Mouse (Mus musculus) cerebellum, adult 9-11 months (tissue): ENCODE data around the gene Mcrip1.
A peak's percentile ranks its signal among the peaks of the same experiment; 100 is the strongest.
"Not testable (repeated sequence)": the region's sequence is repeated elsewhere in the genome, so short reads cannot be mapped to it uniquely, and the experiment has no call there.

ENCODE experiments used
- DNase-seq: peaks from one replicate; pipeline ENCODE4 v3.0.0; 2022

Gene Mcrip1

GRCm38 (mm10) chr11:120539285-120540014 is 10.1 kb downstream of the Mcrip1 start:
- DNase-seq: peak; percentile 55

- DNase-seq: no peak
These were observed 10.6 kb downstream of the Mcrip1 start for GRCm38 (mm10) chr11:120538955-120539284.

DNA sequence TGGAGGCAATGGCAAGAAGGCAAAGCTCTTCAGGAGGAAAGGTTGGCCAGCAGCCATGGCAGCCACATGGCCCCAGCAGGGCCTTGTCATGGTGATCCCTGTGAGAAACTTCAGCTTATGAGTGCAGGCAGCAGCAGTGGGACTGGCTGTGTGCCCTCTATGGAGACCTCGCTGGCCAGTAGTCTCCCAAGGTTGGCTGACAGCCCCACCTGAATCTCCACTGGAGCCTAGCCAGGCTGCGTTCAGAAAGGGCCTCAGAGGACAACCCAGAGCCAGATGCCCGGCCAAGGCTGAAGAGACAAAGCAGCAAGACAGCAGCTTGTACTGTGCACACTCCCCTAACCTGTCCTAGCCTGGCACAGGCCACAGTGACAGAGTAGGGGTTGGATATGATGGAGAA is 11.0 kb downstream of the Mcrip1 start:
- peak; percentile 91 for DNase-seq

DNA sequence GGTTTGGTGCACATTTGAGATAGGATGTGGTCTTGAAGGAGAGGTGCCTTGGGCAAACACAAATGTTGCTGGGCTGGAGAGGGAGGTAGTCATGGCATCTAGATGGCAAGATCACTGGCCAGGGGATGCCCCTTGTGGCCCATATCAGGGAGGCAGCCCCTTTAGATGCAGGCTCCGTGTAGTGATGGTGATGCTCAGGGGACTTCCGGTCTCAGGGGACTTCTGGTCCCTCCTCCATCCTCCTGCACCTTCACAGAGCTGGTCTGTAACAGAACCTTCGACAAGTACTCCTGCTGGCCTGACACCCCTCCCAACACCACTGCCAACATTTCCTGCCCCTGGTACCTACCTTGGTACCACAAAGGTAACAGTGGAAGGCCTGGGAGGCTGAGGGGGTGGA is 13.7 kb downstream of the Mcrip1 start:
- no peak for DNase-seq

DNA sequence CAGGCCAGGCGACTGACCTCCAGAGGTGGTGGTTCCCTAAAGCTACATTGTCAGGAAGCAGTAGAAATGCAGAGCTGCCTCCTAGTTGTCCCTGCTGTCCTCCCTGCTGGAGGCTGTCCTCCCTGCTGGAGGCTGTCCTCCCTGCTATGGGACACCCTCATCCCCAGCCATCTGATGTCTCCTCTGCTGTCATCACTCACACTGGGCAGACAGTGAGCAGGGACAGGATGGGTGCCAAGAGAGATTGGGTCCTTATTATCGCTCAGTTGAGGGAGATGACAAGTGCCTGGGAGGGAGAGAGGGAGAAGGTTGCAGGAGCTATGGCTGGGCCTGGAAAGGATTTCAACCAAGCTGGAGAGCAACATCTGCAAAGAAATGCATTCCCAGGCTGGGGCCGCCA is 14.4 kb downstream of the Mcrip1 start:
- DNase-seq: no peak

- DNase-seq: no peak
These were observed 15.4 kb downstream of the Mcrip1 start for GRCm38 (mm10) chr11:120534093-120534492.

- DNase-seq: no peak
These were observed 17.9 kb downstream of the Mcrip1 start for GRCm38 (mm10) chr11:120531646-120532045.

DNA sequence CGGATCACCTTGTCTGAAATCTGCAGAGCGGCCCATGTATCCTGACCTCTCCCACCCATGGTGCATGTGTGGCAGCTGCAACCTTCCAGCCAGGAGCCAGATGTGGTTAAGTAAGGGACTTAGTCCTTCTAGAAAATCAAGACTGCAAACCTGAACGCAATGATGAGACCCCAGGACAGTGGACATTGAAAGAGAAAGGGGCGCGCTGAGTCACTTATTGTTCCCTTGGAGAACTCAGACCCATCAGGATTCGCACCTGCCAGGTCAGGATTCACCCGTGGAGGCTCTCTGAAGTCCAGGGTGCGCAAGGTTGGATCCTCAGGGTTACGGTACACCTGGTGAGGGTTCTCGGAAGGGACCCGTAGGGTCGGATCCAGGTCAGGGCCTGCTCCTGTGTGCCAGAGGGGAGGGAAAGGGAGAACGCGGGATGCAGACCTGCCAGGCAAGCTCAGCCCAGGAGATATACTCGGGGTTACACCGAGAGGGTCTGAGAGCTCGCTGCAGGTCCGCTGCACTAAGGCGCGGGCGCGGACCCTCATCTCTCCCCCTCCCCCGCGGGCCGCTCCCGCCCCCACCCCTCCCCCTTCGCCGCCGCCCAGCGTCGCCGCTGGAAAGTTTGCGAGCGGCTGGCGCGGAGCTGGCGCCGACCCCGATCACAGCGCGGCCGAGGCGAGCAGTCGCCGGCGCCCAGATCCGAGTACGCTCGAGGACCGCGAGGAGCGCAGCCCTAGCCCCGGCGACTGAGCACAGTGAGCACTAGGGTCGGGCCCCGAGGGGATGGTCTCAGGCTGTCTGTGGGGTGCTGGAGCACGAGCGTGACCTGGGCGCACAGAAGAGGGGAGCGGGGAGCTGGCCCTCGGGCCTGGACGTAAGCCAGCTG is 19.2 kb downstream of the Mcrip1 start, which contains the start of gene Gcgr:
Gene Gcgr, plus strand, starts transcription at position 615 of the 880 bp plus-strand sequence.
- no peak for DNase-seq

DNA sequence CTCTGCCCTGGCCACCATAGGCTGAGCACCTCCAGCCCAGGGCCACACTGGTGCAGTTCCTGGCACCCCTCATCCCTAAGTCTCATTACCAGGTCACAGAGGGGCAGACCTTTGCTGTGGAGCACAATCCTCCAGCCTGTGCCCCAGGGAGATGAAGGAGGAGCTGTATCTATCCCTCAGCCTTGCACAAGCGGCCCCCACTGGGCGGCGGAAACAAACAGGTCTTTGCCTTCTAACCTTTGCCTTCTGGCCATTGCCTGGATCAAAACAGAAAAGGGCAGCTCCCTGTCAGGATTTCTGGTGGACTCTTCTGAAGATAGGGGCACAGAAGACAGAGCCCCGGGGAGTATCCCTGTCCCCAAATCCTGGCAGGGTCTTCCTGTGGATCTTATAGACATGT is 20.6 kb downstream of the Mcrip1 start:
- no peak for DNase-seq

DNA sequence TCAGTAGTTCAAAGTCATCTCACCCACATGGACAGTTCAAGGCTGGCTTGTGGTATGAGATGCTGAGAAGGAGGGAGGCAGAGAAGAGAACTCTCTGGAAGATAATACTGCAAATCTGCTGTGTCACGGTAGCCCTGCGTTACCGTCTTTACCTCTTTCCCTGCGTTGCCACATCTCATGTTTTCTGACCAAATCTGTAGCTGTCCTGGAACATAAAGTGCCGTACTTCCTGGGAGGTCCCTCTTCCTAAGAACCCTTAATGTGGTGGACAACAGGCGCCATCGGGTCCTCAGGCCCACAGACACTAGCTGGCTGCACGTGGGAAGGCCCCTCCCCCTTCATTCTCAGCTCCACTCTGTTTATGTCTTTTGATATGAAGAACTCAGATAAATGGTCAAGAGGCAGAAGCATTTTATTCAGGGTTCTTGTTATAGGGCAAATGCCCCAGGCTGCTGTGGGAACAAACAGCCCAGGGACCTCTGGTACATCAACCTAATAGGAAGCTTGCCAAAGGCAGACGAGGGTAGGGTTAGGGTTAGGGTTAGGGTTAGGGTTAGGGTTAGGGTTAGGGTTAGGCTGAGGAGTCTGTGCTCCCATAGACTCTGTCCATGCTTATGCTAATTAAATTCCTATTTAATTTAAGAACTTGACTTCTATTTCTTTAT is 21.7 kb downstream of the Mcrip1 start:
- DNase-seq: no peak

DNA sequence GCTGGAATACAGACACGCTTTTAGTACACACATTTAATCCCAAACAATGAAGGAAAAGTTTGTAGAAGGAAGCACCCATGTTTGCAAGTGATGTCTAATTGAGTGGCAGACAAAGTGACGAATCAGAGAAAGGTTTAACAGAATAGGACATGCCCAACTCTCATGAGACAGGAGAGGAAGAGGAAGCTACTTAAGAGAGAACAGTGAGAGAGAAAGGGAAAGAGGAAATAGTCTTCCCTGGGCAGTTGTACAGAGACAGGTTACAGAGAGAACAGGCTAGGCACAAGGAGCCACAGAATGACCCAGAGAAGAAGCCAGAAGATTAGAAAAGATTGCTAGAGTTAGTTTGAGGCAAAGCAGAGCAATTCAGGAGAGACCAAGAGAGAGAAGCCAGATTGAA is 23.6 kb downstream of the Mcrip1 start:
- no peak for DNase-seq

- no peak for DNase-seq
These were observed 26.9 kb downstream of the Mcrip1 start for GRCm38 (mm10) chr11:120522581-120522980.

DNA sequence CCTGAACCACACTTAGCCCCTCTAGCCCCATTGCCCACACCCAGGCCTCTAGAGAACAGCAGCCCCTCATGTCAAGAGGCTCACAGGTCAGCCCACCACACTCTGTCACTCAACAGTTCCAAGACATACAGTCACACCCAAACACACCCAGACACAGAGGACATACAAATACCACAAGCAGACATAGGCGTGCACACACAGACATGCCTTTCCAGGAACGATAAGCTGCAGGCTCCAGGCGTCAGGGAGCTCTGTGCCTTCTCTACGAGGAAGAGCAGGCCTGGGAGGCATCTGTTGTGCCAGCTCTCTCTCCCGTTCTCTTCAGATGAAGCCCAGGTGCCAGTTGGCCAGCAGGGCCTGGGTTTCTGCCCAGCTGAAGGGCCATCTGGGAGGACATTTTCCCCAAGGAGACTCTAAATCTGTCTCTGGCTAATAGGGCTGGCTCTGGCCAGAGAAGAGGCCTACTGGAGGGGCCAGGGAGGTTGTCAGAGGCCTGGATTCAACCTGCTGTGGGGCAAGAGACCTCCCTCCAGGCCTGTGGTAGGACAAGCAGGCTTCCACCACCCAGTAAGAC is 28.5 kb downstream of the Mcrip1 start:
- peak; percentile 94 for DNase-seq

GRCm38 (mm10) chr11:120520498-120520897 is 29.0 kb downstream of the Mcrip1 start:
- peak; percentile 54 for DNase-seq

- DNase-seq: no peak
These were observed 29.8 kb downstream of the Mcrip1 start for GRCm38 (mm10) chr11:120519738-120520137.

- no peak for DNase-seq
These were observed 31.0 kb downstream of the Mcrip1 start for GRCm38 (mm10) chr11:120518558-120518957.

GRCm38 (mm10) chr11:120518027-120518426 is 31.5 kb downstream of the Mcrip1 start:
- no peak for DNase-seq

DNA sequence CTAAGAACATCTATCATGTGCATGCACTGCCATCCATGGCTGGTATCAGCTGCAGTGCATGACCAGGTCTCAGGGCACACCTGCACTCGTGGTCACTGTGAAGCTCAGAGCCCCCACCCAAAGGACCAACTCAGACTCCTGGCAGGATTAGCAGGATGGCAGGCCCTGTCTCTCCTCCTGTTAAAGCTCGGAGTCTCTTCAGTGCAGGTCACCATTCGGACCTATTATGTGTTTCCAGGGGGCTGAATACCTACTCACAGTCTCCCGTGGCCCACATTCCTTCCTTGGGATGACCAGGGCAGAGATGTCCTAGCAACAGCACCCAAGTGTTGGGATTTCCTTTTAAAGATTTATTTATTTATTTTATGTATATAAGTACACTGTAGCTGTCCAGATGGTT is 32.4 kb downstream of the Mcrip1 start:
- DNase-seq: no peak

- peak; percentile 89 for DNase-seq
These were observed 33.9 kb downstream of the Mcrip1 start for GRCm38 (mm10) chr11:120515611-120516010.

DNA sequence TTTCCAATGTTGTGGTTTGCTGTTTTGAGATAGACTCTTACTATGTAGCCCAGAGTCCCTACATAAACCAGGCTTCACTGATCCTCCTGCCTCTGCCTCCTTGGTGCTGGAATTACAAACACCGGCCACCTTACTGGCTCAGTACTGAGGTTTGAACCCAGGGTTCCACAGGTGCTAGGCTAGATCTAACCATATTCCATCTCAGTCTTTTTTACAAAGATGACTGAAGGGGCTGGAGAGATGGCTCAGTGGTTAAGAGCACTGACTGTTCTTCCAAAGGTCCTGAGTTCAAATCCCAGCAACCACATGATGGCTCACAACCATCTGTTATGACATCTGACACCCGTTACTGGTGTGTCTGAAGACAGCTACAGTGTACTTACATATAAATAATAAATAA is 35.3 kb downstream of the Mcrip1 start:
- DNase-seq: not testable (repeated sequence)

- DNase-seq: peak; percentile 76
These were observed 36.6 kb downstream of the Mcrip1 start for GRCm38 (mm10) chr11:120512790-120513453.

DNA sequence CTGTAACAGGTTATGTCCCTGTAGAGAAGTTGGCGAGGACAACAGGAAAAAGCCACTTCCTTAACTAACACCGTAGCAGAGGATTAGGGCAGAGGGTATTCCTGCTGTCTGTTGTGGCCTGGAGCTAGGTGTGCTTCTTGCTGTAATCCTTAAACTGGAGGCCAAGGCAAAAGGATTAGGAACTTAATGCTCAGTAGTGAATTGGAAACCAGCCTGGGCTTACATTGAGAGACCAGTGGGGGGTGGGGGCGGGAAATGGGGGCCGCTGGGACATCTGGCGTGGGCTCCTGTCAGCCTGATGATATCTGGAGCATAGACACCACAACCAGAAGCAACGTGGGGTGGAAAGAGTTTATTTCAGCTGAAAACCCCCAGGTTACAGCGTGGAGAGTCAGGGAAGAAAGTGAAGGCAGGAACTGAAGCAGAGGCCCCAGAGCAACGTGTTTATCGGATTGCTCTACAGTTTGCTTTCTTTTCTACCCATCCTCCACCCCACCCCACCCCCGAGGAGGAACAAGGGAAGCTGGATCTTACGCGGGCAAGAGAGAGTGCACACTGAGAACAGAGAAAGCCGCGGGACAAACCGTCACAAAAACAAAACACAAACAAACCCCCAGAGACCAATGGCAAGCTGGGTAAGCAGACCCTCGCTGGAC is 39.0 kb downstream of the Mcrip1 start:
- no peak for DNase-seq
